Mouse (Mus musculus) erythroblast, embryonic 14.5 days (primary cell): ENCODE results near the gene Mc1r. TPM values are rescaled to one million over a fixed set of nuclear protein-coding genes. Genes with fewer than 3 reads are reported as not detected.

Source experiments
- H3K27me3 ChIP-seq: 2 replicates; pipeline ENCODE4 v1.6.1; 2012; ENCODE audit warnings: inconsistent platforms; ENCODE audit not compliant: control insufficient read depth
- H3K36me3 ChIP-seq: 2 replicates; pipeline ENCODE4 v1.6.1; 2012; ENCODE audit warnings: mild to moderate bottlenecking, inconsistent platforms; ENCODE audit not compliant: control insufficient read depth
- H3K4me1 ChIP-seq: 2 replicates; pipeline ENCODE4 v1.6.1; 2012; ENCODE audit warnings: inconsistent platforms; ENCODE audit not compliant: control insufficient read depth
- H3K4me3 ChIP-seq: replicated peaks from 2 replicates; pipeline ENCODE3; 2012; ENCODE audit warnings: moderate library complexity, mild to moderate bottlenecking, inconsistent platforms
- H3K9me3 ChIP-seq: 2 replicates; pipeline ENCODE4 v1.6.1; 2012; ENCODE audit warnings: low read length, inconsistent platforms, mixed read lengths; ENCODE audit not compliant: control insufficient read depth
- GATA1 ChIP-seq: IDR thresholded peaks from 2 replicates; pipeline ENCODE4 v1.6.1; 2012; ENCODE audit warnings: low read length, inconsistent platforms, mixed read lengths
- TAL1 ChIP-seq: IDR thresholded peaks from 3 replicates; pipeline ENCODE4 v1.6.1; 2012; ENCODE audit warnings: low read length, inconsistent platforms, mixed read lengths
- polyA plus RNA-seq: library from polyadenylated mRNA; stranded (reverse); fragments of >175 nt; gene quantifications from 2 replicates; pipeline ENCODE4 v1.2.3, GENCODE M21; 2012

The Mc1r gene
- 0.01 TPM in 1 of 2 replicates, not detected in the other for polyA plus RNA-seq

DNA sequence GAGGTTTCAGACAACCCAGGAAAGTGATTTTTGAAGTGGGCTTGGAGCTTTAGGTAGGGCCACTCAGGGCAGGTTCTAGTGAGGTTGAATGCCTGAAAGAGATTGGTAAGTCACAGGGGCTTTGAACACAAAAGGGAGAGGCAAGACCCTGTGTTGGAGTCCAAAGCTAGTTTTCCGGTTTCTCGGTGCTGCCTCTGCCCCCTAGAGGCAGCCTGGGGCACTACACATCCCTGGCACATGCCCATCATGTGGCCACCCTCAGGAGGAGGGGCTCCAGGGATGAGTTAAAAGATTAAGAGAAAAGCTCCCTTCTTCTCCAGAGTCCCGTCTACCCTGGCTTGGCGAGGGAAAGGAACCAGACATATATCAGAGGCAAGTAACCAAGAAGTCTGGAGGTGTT is at the start of gene Mc1r:
TSS of gene Mc1r (plus strand) at position 322 of the 400 bp plus-strand sequence.
- Histone ChIP-seq H3K36me3 (peaks cover 17% of the 10 kb centered on the region), H3K4me3 (no peak within 1 kb of the TSS), H3K9me3 (no peaks in the 10 kb centered on the region), H3K4me1 (peaks cover 54% of the 10 kb centered on the region), H3K27me3 (peaks cover 39% of the 10 kb centered on the region)
- TF ChIP-seq TAL1, result no peak
- no peak for TF ChIP-seq GATA1

DNA sequence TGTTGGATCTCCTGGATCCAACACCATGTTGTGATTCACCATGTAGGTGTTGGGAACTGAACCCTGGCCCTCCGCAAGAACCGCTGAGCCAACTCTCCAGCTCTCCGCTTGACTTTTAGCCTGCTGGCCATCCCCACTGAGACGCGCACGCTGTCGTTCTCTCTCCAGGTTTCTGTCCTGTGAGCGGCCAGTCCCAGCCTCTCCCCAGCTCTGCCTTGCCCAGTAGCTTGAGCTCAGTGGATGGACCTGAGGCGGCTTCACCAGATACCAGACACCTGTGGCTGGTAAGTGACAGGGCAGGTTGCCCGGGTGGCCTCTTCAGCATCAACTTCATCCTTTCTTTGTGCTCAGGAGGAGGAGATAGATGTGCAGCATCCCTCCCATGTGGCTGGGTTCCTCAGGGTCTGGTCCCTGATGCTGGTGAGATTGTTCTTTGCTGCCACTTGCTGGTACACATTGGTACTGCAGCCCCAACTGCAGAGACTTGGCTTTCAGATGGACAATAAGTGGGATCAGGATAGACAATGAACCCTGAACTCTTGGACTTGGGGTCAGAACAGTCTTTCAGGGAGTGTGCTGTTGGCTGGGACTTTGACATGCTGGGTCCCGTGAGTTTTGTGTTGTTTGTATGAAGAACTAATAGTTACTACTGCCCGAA is 45.7 kb upstream of the Mc1r start:
- H3K9me3 ChIP-seq, result no peaks in the 10 kb centered on the region
- H3K4me3 ChIP-seq, result no peak overlapping the region
- no peak for TF ChIP-seq TAL1
- H3K27me3 ChIP-seq, result no peaks in the 10 kb centered on the region
- H3K4me1 ChIP-seq, result no peaks in the 10 kb centered on the region
- H3K36me3 ChIP-seq, result peaks cover 19% of the 10 kb centered on the region

DNA sequence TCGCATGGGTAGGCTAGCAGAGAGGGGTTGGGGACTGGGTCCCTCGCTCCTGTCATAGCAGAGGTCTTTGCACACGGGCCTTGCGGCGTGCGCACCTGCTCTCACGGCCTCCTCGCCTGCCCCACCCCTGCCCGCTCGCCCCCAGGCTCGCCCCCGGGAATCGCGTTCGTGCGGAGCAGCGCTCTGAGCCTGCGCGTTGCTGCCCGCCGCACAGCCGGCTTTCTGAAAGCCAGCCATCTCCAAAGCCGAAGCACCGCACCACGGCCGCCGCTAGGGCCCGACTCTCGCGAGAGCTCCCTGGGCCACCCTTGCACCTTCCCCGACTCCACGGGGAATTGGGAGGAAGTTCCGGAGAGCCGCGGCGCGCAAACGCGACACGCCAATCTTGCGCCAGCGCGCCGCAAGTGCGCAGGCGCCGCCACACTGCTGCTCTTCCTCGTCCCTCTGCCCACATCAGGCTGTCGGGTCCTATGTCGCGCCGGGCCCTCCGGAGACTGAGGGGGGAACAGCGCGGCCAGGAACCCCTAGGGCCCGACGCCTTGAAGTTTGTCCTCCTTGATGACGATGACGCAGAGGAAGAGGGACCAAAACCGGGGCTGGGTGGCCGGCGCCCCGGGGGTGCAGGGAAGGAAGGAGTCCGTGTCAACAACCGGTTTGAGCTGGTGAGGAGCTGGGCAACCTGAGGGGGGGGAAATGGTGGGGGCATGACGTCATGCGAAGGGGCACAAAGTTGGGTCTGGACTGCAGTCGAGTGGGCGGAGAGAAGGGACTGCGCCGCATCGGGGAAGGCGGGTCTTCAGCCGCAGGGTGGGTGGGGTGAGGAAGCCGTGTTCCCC is 33.3 kb upstream of the Mc1r start, which contains the start of gene Tcf25:
TSS of gene Tcf25 (plus strand) at position 351 of the 836 bp plus-strand sequence.
- H3K36me3 ChIP-seq, result peaks cover 23% of the 10 kb centered on the region
- no peaks in the 10 kb centered on the region for H3K27me3 ChIP-seq
- H3K4me3 ChIP-seq, result peak within 1 kb of the TSS; percentile 97
- no peaks in the 10 kb centered on the region for H3K9me3 ChIP-seq
- no peak for TF ChIP-seq GATA1
- TF ChIP-seq TAL1, result no peak
- H3K4me1 ChIP-seq, result peaks cover 51% of the 10 kb centered on the region

DNA sequence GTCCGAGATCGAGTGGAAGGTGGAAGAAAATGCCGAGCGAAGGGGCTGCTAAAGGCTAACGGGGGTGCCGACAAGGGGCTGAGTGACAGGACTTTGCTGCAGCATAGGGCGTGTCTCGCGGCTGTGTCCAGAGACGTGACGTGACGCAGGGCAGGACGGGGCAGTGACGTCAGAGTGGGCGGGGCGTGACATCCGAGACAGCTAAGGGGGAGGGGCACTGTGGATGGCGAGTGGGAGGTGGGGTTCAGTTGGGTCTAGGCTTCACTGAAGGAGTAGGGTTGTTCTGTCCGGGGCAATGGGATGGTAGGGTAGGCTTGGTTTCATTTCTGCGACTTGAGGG is 32.7 kb upstream of the Mc1r start:
- no peaks in the 10 kb centered on the region for H3K9me3 ChIP-seq
- H3K36me3 ChIP-seq, result peaks cover 22% of the 10 kb centered on the region
- TF ChIP-seq GATA1, result no peak
- no peak for TF ChIP-seq TAL1
- H3K27me3 ChIP-seq, result no peaks in the 10 kb centered on the region
- H3K4me1 ChIP-seq, result peaks cover 51% of the 10 kb centered on the region
- H3K4me3 ChIP-seq, result peak overlapping the region; percentile 97

DNA sequence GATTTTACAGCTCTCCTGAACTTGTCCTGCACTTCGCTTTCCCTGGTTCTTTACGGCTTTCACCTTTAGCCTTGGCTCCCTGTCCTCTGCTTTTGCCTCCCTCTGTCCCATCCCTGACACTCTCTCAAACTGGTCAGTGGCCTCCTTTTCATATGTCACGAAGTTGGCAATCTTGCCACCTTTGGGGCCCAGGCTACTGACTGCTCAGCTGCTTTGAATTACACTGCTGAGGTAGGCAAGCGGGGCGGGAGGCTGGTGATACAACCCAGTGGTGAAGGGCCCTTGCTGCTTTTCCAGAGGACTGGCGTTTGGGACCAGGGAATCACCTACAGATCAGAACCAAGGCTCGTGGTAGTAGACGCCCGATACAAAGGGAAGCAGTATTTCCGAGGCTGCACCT is 31.2 kb upstream of the Mc1r start:
- Histone ChIP-seq H3K4me1 (peaks cover 48% of the 10 kb centered on the region), H3K4me3 (no peak overlapping the region), H3K27me3 (no peaks in the 10 kb centered on the region), H3K9me3 (no peaks in the 10 kb centered on the region), H3K36me3 (peaks cover 27% of the 10 kb centered on the region)
- TF ChIP-seq TAL1, result no peak
- TF ChIP-seq GATA1, result no peak

DNA sequence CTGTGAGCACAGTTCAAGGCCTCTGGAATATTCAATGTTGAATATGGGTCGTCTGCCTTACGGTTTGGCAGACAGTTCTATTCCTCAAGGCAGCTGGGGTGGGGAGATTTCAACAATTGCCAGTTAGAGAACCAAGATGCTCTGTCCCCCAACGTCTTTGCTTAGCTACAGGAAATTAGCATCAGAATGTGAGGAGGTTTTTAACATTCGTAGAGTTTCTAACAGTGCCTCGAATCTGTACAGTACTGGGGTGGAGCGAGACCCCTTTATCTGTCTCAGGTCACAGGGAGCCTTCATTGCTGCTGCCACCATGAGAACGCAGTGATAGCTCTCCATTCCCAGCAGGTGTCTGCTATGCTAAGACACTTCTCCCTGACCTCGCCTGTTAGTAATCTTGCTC is 30.8 kb upstream of the Mc1r start:
- Histone ChIP-seq H3K9me3 (no peaks in the 10 kb centered on the region), H3K4me3 (no peak overlapping the region), H3K36me3 (peaks cover 31% of the 10 kb centered on the region), H3K27me3 (no peaks in the 10 kb centered on the region), H3K4me1 (peaks cover 48% of the 10 kb centered on the region)
- TF ChIP-seq GATA1, result no peak
- no peak for TF ChIP-seq TAL1

DNA sequence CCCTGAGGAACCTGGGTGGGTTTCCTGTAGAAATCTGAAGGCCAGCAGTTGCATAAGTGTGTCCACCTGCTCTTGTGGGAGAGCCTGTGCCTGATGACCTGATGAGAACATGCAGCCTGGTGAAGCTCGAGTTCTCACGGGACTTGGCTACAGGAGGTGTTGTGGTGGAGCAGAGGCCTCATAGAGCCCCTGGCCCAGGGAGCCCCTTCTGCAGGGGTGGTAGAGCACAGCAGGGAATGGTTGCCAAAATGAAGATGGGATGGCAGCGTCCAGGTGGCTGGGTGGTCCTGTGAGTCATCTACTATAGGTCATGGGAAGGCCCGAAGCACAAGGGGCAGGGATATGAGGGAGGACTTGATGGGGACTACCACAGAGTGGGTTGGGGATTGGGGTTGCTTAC is 25.2 kb upstream of the Mc1r start:
- no peaks in the 10 kb centered on the region for H3K9me3 ChIP-seq
- TF ChIP-seq TAL1 (no peak), GATA1 (no peak)
- no peak overlapping the region for H3K4me3 ChIP-seq
- no peaks in the 10 kb centered on the region for H3K27me3 ChIP-seq
- no peaks in the 10 kb centered on the region for H3K4me1 ChIP-seq
- H3K36me3 ChIP-seq, result peaks cover 73% of the 10 kb centered on the region

DNA sequence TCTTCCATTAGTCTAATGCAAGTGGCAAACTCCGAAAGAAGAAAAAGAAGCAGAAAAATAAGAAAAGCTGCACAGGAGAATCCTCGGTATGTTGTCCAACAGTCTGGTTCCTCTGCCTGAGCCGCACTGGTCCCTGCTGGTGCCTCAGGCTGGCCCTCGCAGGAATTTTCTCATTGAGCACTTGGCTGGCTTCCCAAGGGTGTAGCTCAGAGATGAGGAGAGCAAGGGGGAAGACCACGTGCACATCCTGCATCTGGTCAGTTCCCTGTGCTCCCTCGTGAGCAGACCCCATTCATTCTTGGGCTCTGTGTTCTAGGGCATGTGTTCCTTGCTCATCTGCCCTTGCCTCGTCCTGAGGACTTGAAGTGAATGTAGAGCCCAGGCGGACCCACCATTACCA is 24.4 kb upstream of the Mc1r start:
- peaks cover 77% of the 10 kb centered on the region for H3K36me3 ChIP-seq
- no peaks in the 10 kb centered on the region for H3K27me3 ChIP-seq
- H3K4me3 ChIP-seq, result no peak overlapping the region
- H3K4me1 ChIP-seq, result no peaks in the 10 kb centered on the region
- TF ChIP-seq TAL1 (no peak), GATA1 (no peak)
- no peaks in the 10 kb centered on the region for H3K9me3 ChIP-seq

DNA sequence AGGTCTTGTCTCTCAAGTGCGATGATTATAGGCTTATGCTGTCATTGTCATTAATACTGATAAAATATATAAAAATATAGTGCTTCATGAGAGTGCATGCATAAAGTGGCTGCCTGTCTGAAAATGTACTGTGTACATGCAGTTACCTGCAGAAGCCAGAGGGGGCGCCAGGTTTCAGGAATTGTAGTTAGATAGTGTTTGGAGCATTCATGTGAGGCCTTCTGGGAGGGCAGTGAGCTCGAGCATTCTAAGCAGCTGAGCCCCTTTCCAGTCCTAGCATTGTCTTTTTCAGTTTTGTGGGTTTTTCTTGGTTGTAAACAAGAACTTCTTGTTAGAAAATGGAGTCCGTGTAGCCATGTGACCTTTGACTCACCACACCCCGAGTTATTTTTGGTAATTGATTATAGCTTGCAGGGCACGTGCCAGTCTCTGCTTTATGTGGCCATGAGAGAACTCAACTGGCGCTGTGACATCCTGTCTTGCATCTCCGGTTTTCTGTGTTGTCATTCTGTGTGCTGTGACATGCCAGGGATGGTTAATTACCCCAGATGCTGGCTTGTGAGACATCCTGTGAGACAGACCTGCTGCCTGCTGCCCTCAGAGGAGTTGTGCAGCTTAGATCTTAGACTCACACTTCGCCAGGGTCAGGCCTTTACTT is 21.9 kb upstream of the Mc1r start:
- Histone ChIP-seq H3K36me3 (peaks cover 94% of the 10 kb centered on the region), H3K4me3 (no peak overlapping the region), H3K9me3 (no peaks in the 10 kb centered on the region), H3K27me3 (no peaks in the 10 kb centered on the region), H3K4me1 (no peaks in the 10 kb centered on the region)
- TF ChIP-seq TAL1 (no peak), GATA1 (no peak)
